Mouse (Mus musculus) C2C12 (cell line): ENCODE measurements around the gene Mynn.

Experiments
- CEBPB ChIP-seq: IDR thresholded peaks from one replicate; pipeline ENCODE4 v1.6.1; 2011; ENCODE audit warnings: low read depth, mild to moderate bottlenecking, control low read depth, moderate library complexity
- CTCF ChIP-seq: IDR thresholded peaks from one replicate; pipeline ENCODE4 v1.5.1; 2011; ENCODE audit not compliant: control insufficient read depth, insufficient read depth, insufficient read length
- MAX ChIP-seq: IDR thresholded peaks from one replicate; pipeline ENCODE4 v1.6.1; 2011; ENCODE audit warnings: mild to moderate bottlenecking, control low read depth
- MYOD1 ChIP-seq: IDR thresholded peaks from one replicate; pipeline ENCODE4 v1.6.1; 2011; ENCODE audit warnings: low read depth; ENCODE audit not compliant: control insufficient read depth, insufficient read length
- MYOG ChIP-seq: IDR thresholded peaks from one replicate; pipeline ENCODE4 v1.6.1; 2011; ENCODE audit not compliant: control insufficient read depth, insufficient read length; ENCODE audit errors: extremely low read depth
- USF1 ChIP-seq: IDR thresholded peaks from one replicate; pipeline ENCODE4 v1.6.1; 2011; ENCODE audit warnings: low read depth, mild to moderate bottlenecking, control low read depth, moderate library complexity

GRCm38 (mm10) chr3:30599711-30600545, 1.9 kb upstream of the Mynn start, which contains the start of gene Actrt3:
- TF ChIP-seq CTCF: no peak
- no peak for TF ChIP-seq MAX
- no peak for TF ChIP-seq MYOG
- no peak for TF ChIP-seq CEBPB
- no peak for TF ChIP-seq USF1
- no peak for TF ChIP-seq MYOD1
